Mouse (Mus musculus): ENCODE measurements around the gene Rnf24.

Rnf24 gene

DNA sequence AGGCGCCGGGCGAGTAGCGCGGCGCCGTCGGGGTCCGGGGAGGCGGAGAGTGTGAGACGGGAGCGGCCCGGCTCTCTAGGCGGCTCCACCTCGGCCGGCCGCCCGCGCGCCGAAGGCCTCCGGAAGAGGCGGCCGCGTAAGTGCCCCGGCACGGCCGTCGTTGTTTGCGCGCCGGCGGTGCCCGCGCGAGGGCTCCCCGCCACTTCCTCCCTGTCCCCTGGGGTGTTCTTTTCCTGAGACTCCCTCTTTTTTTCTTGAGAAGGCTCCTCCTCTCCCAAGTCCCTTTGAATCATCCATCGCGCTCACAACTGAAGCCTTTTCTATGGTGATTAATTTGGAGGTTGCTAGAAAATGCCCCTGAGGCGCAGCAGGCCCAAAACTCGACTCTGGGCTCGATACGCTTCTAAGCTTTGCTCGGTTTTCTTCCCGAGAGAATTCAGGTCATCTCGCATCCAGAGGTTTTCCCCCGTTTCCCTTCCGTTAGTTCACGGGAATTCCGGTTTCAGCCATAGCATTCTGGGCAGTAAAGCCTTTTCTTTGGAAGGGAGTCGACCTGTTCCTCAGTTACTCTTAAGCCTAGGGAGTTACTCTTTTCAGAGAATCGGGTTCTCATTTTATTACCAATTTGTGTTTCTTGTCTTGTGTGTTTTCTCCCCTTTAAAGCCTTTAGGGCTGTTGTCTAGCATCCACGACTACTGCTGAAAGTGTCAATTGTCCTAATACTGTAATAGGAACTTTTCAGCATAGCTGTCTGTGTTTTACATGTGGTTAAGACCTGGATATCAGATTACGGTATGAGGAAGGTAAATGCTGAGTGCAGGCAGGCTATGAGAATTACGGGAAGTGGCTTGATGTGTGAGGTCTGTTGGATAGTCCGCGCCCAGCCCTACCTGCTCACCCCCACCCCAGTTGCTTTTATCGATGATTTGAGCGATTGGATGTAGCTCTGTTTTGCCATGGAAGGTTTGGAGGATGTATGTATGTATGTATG lies 89.7 kb downstream of the Rnf24 start:
- no peak for DNase-seq (ENCODE audit: low spot score)

DNA sequence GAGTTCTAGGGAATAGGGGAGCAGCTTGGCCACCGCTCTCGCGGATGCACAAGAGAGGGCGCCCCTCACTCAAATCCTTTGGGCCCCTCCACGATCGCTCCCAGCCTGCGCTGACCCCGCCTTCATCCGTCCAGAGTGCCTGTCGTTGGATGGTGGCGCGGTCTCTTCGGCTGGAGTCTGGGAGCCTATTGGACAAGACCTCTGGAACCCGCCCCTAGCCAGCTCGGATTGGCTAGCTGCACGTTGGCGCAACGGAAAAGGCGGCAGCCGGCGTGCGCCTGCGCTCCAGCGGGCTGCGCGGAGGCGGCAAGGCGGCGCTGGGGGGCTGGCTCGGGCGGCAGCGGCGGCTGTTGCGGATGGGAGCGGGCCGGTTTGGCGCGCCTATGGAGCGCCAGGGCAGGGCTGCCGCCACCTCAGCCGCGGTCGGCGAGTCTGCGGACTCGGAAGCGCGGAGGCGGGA lies 90.4 kb downstream of the Rnf24 start, which contains the start of gene Pank2:
Gene Pank2, plus strand, starts transcription at position 283 of the 460 bp plus-strand sequence.
- DNase-seq (ENCODE audit: low spot score), result peak; percentile 97

DNA sequence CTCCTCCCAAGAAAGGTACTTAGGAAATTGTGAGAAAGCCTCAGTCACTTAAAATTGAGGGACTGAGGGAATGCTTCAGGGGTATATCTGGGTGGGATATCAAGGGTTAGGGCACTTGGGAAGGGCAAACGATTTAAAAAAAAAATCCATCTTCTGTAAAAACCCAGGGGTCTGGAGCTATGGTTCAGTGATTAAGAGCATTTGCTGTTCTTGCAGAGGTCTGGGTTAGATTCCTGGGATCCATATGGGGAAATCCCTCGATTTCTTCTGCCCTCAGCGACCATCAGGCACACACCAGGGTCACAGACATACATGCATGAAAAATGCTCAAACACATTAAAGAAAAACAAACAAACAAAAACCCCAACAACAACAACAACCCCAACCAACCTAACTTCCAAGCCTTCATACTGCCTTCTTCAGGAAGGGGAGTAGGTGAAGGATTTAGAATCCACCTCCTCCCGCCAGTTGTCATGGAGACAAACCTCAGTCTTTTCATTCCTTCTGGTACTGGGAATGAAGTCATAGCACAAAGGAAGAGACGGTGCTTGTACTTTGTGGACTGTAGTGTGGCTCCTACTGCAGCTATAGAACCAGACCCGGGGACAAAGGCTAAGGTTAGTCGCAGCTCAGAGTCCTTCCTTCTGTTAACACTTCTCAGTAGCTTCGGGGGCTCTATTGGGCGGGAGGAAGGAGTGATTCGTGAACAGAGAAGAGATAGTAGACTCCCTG lies 91.0 kb downstream of the Rnf24 start:
- no peak for DNase-seq (ENCODE audit: low spot score)

DNA sequence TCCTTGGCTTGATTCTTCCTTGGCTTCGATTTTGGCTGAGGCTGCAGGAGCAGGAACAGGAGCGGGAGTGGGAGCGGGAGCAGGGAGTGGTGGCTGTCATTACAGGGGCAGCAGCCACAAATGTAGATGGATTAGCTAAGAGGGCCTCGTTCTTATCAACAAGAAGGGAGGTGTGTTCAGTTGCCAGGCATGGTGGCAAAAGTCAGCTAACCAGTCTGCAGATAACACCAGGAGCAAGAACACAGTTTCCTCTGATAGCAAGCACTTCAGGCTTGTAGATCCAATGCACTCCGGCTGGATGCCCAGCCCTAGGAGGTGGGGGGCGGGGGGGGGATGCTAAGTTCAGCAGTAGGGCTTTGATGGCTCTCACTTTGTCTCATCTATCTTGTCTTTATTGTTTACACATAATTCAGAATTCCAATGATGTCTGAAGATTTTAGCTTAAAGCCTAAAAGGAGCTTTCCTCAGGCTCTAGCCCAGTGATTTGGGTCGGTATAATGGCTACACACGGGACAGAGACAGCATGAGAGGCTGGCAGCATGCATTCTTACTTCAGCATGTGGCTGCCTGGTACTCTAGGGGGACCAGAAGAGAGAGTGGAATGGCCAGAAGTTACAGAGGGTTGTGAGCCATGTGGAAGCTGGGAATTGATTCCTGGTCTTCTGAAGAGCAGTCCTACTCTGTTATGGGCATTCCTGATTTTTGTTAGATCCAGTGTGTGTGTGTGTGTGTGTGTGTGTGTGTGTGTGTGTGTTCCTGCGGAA lies 92.0 kb downstream of the Rnf24 start:
- no peak for DNase-seq (ENCODE audit: low spot score)

DNA sequence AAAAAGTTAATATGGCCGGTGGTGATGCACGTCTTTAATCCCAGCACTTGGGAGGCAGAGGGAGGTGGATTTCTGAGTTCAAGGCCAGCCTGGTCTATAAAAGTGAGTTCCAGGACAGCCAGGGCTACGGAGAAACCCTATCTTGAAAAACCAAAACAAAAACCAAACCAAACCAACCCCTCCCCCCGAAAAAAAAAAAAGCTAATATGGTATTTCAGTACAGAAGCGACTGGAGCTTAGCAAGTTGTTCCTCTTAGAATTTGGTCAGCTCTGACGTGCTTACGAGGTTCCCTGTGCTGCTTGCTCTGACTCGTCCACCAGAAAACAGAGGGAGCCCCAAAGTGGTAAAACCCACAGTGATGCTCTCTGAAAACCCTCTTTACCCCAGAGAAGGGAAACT lies 94.0 kb downstream of the Rnf24 start:
- no peak for DNase-seq (ENCODE audit: low spot score)

DNA sequence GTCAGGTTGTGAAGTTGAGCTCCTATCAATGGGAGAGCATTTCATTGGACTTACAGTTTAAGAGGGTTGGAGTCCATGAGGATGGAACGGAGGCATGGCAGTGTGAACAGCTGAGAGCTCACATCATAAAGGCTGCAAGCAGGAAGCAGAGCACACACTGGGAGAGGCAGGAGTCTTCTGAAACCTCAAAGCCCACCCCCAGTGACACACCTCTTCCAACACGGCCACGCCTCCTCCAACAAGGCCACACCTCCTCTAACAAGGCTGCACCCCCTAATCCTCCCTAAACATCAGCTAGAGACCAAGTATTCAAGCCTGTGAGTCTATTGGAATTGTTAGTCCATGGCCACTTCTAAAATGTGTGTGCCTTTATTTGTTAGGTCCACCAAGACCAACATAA lies 97.0 kb downstream of the Rnf24 start:
- no peak for DNase-seq (ENCODE audit: low spot score)

DNA sequence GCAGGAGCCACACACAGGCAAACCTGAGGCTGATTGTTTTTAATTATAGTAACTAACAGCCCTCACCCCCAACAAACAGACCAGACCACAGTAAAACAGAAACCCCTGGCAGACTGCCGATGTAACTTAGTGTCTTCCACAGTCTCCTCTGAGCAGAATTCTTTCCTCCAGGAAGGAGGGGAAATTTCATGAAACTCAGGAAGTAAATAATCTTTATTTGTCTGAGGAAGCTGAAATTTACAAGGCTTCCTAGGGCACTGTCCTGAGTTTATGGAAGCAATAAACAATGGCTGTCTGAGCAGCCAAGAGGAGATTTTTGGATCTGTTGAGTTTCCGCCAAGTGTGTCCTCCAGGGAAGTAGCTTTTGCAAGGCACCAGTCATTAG lies 98.4 kb downstream of the Rnf24 start:
- DNase-seq (ENCODE audit: low spot score), result no peak

- peak; percentile 67 for DNase-seq (ENCODE audit: low spot score)
Measured at GRCm38 (mm10) chr2:131253681-131254328, 98.9 kb downstream of the Rnf24 start.

Data from ovary, adult 18-20 months (tissue).